Mouse (Mus musculus): ENCODE measurements around the gene Nppc. TPM values are rescaled to one million over a fixed set of nuclear protein-coding genes. Genes with fewer than 3 reads are reported as not detected.

Gene Nppc
- total RNA-seq, 2 experiments from 2014 or later, result 10.8 to 18.4 TPM

- intact Hi-C loops (cut with DNase I), result loop anchor here (5.0 kb wide), 1 partner anchor 522 kb away; no protein-coding TSS in a partner anchor
- DNase-seq (ENCODE audit: low spot score in 2 of 2), result no peak
Measured at GRCm38 (mm10) chr1:86665091-86665490, 5.3 kb downstream of the Nppc start.

GRCm38 (mm10) chr1:86657071-86657470, 13.3 kb downstream of the Nppc start:
- no peak for DNase-seq (ENCODE audit: low spot score in 2 of 2)
- intact Hi-C loops (cut with DNase I), result no loop called here

DNA sequence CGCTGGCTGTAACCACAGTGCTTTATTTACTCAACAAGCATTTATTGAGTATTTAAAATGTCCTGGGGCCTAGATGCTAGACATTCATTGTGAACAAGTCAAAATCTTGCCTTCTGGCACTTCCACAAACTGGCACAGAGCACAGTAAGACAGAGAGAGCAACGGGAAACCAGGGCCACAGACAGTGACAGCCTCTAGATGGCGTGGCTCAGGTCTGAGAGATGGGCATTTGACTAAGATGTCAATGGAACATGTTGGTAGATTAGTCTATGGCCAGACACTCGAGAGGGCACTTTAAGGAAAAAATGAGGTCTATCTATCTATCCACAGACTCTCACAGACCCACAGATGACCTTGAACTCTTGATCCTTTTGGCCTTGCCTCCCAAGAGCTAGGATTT, 17.7 kb downstream of the Nppc start:
- DNase-seq (ENCODE audit: low spot score in 2 of 2), result no peak
- intact Hi-C loops (cut with DNase I), result loop anchor here (5.0 kb wide), 1 partner anchor 535 kb away; no protein-coding TSS in a partner anchor

DNA sequence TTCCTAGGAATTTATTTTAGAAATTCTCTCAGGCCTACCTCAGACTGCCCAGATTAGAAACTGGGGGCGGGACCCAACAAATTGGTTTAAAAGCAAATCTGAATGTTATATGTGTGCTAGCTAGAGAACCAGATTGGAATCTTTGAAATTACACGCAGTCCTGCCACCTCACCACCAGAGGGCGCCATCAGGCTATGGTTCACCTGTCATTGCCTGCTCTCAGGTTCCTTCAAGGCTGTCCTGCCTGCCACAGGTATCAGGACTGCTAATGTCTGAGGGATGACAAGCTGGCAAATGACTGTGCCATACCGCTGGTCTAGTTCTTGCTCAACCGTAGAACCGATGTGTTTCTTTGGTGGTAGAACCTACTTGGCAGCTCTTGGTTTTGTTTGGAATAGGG, 20.1 kb downstream of the Nppc start:
- DNase-seq (ENCODE audit: low spot score in 2 of 2), result peak; percentile 68 to 72
- intact Hi-C loops (cut with DNase I), result loop anchor here (2.0 to 5.0 kb wide), 2 partner anchors 393 to 537 kb away; no protein-coding TSS in a partner anchor

DNA sequence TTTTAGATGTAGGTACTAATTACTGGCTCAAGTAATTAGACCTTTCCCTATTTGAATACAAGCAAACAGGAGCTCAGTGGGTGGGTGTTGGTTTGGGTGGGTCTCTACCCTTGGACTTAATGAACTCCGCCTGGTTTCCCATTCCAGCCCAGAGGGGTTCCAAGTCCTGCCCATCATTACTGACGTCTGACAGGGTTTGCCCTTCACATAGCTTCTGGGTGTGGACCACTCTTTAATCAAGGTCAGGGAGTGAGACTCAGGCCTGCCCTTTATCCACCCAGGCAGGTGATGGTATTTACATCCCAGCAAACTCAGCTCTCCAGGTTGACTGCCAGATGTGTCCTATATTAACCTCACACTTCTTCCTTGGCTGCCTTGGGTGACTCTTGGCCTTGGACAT, 22.9 kb downstream of the Nppc start:
- no peak for DNase-seq (ENCODE audit: low spot score in 2 of 2)
- intact Hi-C loops (cut with DNase I), result no loop called here

DNA sequence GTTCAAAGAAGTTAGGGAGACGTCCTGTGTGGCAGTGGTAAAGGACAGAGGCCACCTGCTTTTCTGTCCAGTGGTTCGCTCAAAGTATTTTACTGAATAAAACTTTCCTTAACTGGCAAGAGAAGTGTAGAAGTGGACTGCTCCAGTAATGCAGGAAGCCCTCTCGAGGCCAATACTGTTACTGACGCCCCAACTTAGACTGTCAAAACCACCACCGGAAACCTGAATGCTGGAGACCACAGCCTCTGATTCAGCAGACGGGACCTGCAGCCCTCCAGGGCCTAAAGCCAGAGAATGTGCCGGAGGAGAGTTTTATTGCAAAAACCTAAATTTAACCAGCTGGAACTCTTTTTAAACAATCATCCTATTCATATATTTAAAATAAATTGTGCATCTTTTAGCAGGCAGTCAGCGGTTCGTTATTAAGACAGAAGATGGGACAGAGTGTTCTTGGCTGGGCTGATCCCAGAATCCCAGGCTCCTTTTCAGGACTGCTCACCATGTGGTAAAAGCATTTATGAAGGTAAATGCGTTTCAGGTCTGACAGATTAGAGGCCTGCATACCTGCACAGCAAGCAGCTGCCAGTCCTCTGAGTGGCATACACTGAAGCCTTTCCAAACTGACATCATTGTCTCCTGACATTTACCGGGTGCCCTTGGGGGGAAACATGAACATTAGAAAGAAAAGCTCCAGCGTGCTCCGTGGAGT, 27.1 kb downstream of the Nppc start:
- intact Hi-C loops (cut with DNase I), result no loop called here
- DNase-seq (ENCODE audit: low spot score in 2 of 2), result no peak

DNA sequence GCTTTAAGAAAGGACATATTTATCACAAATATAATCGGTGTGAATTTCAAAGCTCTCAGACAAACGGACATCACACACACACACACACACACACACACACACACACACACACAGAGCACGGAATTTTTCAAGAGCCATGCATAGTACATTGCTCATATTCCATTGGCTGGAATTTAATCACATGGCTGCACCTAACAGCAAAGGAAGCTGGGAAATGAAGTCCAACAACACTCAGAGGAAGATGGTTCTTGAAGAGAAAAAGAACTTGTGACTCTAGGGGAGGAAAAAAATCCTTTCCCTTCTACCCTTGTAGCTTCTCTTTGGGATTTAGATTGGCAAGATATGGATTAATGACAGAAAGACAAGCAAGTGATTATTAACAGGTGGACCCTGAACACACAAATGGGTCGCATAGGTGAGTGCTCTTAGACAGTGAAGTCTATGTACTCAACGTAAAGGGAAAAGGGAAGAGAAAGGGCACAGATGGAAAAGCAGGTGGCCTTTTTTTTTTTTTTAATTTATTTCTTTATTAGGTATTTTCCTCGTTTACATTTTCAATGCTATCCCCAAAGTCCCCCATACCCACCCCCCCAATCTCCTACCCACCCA, 35.5 kb downstream of the Nppc start:
- intact Hi-C loops (cut with DNase I), result no loop called here
- DNase-seq (ENCODE audit: low spot score in 2 of 2), result no peak

DNA sequence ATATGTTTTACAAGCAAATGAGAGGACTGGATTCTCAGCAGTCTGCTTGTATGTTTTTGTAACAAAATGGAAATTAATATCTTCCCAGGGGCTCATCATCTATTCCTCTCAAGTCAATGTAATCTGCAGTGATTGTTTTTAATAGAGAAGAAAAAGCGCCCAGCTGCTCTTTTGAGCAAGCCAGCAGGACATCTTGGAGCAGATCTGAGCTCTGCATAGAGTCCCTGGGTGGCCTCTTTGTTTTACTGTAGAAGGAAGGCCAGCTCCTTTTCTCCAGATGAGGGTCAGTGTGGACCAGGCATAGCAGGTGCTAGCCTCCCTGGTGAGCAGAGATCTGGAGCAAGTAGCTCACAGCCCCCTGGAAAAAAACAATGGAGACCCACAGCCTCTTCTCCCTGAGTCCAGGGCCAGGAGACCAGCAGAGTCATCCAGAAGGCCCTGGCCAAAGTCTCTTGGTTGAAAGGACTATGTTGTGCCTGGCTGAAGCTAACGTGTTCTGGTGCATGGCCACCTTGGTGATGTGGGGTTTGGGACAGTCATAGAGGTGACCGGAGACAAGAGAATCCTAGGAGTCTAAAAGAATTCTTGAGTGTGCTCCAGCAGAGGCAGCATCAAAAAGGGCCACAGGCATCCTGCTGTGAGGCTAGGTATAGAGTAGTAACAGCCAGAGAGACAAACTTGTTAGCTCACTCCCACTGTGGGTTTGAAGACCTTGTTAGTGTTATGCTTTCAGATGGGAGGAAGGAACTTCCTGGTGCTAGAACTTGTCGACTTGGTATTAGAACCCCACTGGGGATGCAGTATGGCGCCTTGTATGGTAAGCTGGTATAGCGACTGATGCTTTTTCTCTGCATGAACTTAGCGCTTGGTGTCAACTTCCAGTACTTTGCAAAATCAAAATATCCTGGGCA, 36.3 kb downstream of the Nppc start:
- no peak for DNase-seq (ENCODE audit: low spot score in 2 of 2)
- intact Hi-C loops (cut with DNase I), result no loop called here

- intact Hi-C loops (cut with DNase I), result no loop called here
- no peak for DNase-seq (ENCODE audit: low spot score in 2 of 2)
Measured at GRCm38 (mm10) chr1:86633434-86633833, 36.9 kb downstream of the Nppc start.

DNA sequence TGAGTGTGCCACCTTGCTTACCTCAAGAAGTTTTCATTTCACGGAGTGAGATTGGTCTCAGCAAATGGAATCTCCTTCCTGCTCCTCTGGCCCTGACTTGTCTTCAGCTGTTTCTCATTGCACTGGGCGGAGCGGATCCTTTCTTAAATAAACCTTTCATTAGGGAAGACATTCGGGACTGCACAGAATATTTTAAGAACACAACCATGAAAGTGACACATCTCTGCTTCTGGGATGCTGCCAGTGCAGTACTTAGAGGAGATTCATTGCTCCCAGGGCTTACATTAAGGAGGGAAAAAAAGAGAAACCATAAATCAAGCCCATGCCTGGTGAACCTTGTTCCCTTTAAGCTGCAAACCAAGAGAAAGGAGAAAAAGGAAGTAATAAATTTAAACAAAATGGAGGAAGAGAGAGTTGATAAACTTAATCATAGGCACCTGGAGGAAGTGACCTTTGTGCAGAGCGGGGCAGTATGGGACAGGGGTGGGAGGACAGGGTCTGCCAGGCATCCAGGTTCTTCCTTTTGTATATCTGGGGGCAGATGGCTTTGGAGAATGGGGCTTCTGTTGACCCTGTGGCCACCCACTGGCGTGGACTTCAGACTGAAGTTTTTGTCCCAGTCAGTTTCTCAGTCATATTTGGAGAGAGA, 37.5 kb downstream of the Nppc start:
- intact Hi-C loops (cut with DNase I), result no loop called here
- DNase-seq (ENCODE audit: low spot score in 2 of 2), result no peak

DNA sequence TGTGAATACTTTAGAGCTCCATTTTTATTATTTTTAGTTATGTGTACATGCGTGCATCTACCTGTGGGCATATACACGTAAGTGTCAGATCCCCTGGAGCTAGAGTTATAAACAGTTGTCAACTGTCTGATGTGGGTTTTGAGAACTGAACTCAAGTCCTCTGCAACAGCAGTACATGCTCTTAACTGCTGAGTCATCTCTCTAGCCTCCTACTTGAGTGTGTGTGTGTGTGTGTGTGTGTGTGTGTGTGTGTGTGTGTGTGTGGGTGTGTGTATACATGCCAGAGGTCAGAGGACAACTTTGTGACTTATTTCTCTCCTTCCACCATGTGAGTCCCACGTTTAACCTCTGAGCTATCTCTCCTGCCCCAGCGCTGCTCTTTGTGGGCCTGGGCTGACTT, 39.8 kb downstream of the Nppc start:
- intact Hi-C loops (cut with DNase I), result no loop called here
- DNase-seq (ENCODE audit: low spot score in 2 of 2), result no peak

- intact Hi-C loops (cut with DNase I), result no loop called here
- no peak for DNase-seq (ENCODE audit: low spot score in 2 of 2)
Measured at GRCm38 (mm10) chr1:86629936-86630335, 40.4 kb downstream of the Nppc start.

DNA sequence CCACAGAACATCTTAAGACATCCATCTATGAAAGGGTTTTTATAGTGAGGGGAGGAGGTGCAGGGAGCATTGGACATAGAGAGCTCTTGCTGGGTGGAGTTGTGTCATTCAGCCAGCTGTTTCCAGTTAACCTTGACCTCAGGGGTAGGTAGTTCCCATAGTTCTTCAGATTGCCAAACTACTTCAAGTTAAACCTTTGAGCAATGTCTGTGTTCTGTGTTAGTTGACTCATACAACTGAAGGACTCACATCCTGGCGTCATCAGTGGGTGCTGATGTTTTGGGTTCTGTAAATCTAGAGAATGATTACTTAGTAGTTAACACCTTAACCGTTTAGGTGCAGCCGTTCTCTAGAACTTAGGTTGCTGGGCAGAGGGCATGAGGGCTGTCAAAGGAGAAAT, 42.1 kb downstream of the Nppc start:
- DNase-seq (ENCODE audit: low spot score in 2 of 2), result no peak
- intact Hi-C loops (cut with DNase I), result no loop called here

- peak in 1 of 2 experiments; percentile 5 for DNase-seq (ENCODE audit: low spot score in 2 of 2)
- intact Hi-C loops (cut with DNase I), result no loop called here
Measured at GRCm38 (mm10) chr1:86623001-86624000, 47.1 kb downstream of the Nppc start.

- intact Hi-C loops (cut with DNase I), result no loop called here
Measured at GRCm38 (mm10) chr1:86622296-86622695, 48.1 kb downstream of the Nppc start.

GRCm38 (mm10) chr1:86618454-86619125, 51.8 kb downstream of the Nppc start:
- peak; percentile 30 to 59 for DNase-seq (ENCODE audit: low spot score in 2 of 2)

More at GRCm38 (mm10) chr1:86622296-86622695, 48.1 kb downstream of the Nppc start:
- DNase-seq (ENCODE audit: low spot score in 2 of 2), result no peak

More at GRCm38 (mm10) chr1:86618454-86619125, 51.8 kb downstream of the Nppc start:
- intact Hi-C loops (cut with DNase I), result no loop called here

Data from left cerebral cortex, postnatal 36 days (tissue).